Mouse (Mus musculus): ENCODE measurements around the gene Tpgs1. TPM values are rescaled to one million over a fixed set of nuclear protein-coding genes. Genes with fewer than 3 reads are reported as not detected.

Gene Tpgs1
- 57.6 and 63.1 TPM in 2 replicates for polyA plus RNA-seq (2016; fragmentation: Nextera tagmentation; extraction: Ambion mirVana)

DNA sequence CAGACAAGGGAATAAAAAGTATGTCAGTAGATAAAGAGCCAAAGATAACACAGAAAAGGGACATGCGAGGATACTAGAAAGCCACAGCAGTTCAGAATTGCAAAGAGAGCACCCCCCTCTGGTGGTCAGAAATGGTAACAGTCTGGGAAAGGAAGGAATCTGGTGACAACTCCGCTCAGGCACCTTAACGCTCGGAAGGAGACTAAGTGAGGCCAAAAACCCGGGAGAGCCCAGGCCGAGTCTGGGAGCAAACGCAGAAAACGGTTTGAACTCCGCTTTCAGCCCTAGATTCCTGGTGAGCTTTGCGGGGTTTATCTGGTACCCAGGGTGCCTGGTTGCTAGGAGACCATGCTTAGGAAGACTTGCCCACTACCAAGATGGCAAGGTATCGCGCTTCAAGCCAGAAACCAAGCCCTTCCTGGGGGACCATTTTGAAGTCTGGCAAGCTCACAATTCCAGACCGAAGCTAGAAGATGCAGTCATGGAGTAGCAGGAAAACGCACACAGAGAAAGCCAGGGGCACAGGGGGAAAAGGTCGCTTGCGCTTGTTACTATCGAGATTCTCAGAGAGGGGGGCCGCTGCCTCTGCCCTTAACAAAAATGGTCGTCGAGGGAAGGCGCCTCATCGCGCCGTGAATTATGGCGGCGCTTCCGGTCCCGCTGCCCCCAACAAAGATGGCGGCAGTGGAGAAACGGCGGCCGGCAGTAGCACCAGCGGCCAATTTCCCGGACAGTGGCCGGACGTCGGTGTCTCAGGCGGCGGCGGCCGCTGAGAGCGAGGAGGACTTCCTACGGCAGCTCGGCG is at the start of gene Tpgs1:
Gene Tpgs1 (plus strand): TSS at position 599 of the 805 bp plus-strand sequence.
- Histone ChIP-seq H3K27ac (peak within 1 kb of the TSS; percentile 96), H3K36me3 (peaks cover 15% of the 10 kb centered on the region; the same call in 1 of the 2 replicates), H3K4me2 (peak within 1 kb of the TSS; percentile 82), H3K9me3 (no peaks in the 10 kb centered on the region), H3K4me3 (replicated peaks) (peak within 1 kb of the TSS; percentile 88), H3K4me1 (replicated peaks) (peaks cover 17% of the 10 kb centered on the region), H3K27me3 (no peaks in the 10 kb centered on the region), H3K9ac (replicated peaks) (peak within 1 kb of the TSS; percentile 81)
- peak; percentile 76 for ATAC-seq (ENCODE audit: insufficient number of reproducible peaks, insufficient read depth, low FRiP score, low TSS enrichment, low read depth)
- under 1% methylated on average over 45 of the region's 45 CpGs for WGBS

DNA sequence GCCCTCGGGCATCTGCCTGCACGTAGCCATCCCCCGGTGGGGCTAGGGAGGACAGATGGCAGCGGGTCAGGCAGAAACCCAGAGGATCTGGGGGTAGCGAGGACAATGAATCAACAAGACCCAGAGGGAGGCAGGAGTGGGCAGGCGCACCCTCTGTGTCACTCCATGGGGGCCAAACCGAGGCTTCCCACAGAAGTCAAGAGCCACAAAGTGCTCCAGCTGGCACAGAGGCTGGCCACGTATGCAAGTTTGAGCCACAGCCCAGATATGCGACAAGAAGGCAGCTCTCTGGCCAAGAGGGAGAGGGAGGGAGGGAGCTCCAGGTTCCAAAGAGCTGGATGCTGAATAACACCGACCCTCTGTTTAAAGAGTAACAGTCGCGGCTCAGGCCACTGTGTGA is 45.2 kb upstream of the Tpgs1 start:
- no peak overlapping the region for H3K9ac ChIP-seq (replicated peaks)
- H3K4me1 ChIP-seq (replicated peaks) = no peaks in the 10 kb centered on the region
- no peaks in the 10 kb centered on the region for H3K9me3 ChIP-seq
- no peak for ATAC-seq (ENCODE audit: insufficient number of reproducible peaks, insufficient read depth, low FRiP score, low TSS enrichment, low read depth)
- WGBS = 71% methylated on average over 12 of the region's 12 CpGs
- no peaks in the 10 kb centered on the region for H3K36me3 ChIP-seq
- no peak overlapping the region for H3K4me2 ChIP-seq
- H3K27ac ChIP-seq = no peak overlapping the region
- H3K27me3 ChIP-seq = 0 out of 2 replicates have a peak, but pooled peaks cover 4% of the 10 kb centered on the region
- H3K4me3 ChIP-seq (replicated peaks) = no peak overlapping the region

DNA sequence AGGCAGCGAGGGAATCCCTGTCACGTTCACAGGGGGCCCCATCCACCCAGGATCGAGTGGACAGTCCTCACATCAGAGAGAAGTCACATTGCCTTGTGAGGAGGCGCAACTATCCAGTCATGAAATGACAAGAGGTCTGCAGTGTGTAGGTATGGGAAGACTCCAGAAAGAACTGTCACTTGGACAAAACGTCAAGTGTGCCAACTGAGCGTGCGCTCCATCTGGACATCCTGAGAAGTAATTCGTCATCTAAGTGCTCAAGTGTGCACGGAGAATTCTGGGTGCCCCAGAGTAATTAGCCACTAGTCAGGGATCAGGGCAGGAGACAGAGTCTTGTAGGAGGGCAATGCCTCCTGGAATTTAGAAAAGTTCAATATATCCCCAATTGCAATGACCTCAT is 43.8 kb upstream of the Tpgs1 start:
- Histone ChIP-seq H3K4me3 (replicated peaks) (no peak overlapping the region), H3K4me2 (no peak overlapping the region), H3K27ac (no peak overlapping the region), H3K27me3 (0 out of 2 replicates have a peak, but pooled peaks cover 4% of the 10 kb centered on the region), H3K36me3 (no peaks in the 10 kb centered on the region), H3K9ac (replicated peaks) (no peak overlapping the region), H3K4me1 (replicated peaks) (no peaks in the 10 kb centered on the region), H3K9me3 (no peaks in the 10 kb centered on the region)
- 80% methylated on average over 9 of the region's 9 CpGs for WGBS
- ATAC-seq (ENCODE audit: insufficient number of reproducible peaks, insufficient read depth, low FRiP score, low TSS enrichment, low read depth) = no peak

DNA sequence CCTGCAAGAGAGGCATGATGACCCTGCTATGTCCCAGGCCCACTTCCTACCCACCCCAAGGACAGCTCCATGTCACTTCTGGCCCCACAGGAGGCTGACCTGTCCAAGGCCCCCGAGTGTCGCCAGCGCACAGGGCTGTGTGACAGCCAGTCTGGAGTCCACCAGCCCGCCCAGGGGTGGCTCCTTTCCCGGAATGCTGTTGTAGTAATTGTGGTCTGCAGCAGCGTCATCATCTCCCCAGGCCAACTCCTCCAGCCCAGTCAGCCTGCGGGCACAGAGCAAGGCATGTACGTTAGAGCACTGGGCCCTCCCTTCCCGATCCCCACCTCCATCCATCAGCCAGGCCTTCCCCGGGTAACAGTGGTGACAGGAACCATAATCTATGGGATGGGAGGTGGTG is 43.0 kb upstream of the Tpgs1 start:
- no peaks in the 10 kb centered on the region for H3K36me3 ChIP-seq
- H3K27ac ChIP-seq = no peak overlapping the region
- no peaks in the 10 kb centered on the region for H3K9me3 ChIP-seq
- no peaks in the 10 kb centered on the region for H3K4me1 ChIP-seq (replicated peaks)
- WGBS = 82% methylated on average over 10 of the region's 10 CpGs
- no peak overlapping the region for H3K4me3 ChIP-seq (replicated peaks)
- ATAC-seq (ENCODE audit: insufficient number of reproducible peaks, insufficient read depth, low FRiP score, low TSS enrichment, low read depth) = no peak
- H3K27me3 ChIP-seq = 0 out of 2 replicates have a peak, but pooled peaks cover 4% of the 10 kb centered on the region
- no peak overlapping the region for H3K4me2 ChIP-seq
- no peak overlapping the region for H3K9ac ChIP-seq (replicated peaks)

DNA sequence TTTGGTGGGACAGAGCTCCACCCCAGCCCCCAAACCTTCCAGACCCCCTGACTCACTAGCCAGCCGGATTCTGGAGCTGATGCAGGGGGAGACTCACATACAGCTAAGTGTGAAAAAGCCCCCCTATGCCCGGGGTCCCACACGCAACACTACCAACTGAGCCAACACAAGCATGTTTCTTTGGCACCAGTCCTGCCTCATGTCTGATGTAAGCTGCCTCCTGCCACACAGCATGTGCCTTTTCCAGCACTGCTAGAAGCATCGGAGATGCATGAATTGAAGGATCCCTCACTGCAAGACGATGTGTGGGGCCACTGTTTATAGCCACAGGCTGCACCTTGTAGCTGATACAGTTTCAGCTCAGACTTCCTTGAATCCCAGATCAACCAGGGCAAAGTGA is 40.8 kb upstream of the Tpgs1 start:
- Histone ChIP-seq H3K9me3 (no peaks in the 10 kb centered on the region), H3K4me2 (no peak overlapping the region), H3K4me1 (replicated peaks) (no peaks in the 10 kb centered on the region), H3K4me3 (replicated peaks) (no peak overlapping the region), H3K27ac (no peak overlapping the region), H3K9ac (replicated peaks) (no peak overlapping the region), H3K36me3 (no peaks in the 10 kb centered on the region), H3K27me3 (0 out of 2 replicates have a peak, but pooled peaks cover 4% of the 10 kb centered on the region)
- ATAC-seq (ENCODE audit: insufficient number of reproducible peaks, insufficient read depth, low FRiP score, low TSS enrichment, low read depth) = no peak
- 87% methylated on average over 5 of the region's 5 CpGs for WGBS

DNA sequence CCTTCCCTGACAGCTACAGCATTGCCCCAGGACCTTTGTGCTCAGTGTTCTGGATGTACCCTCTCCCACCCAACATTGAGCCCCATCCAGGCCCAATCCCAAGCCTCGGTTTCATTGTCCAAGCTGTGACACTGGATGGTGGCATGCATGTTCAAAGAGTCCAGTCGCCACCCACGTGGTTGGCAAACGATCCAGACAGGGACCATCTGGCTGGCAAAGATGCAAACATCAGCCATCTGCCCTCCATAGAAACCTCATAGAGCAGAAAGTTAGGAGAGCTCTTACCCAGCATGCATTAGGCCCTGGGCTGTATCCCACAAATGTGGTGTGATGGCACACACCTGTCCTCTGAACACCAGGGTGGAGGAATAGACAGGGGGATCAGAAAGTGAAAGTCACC is 37.7 kb upstream of the Tpgs1 start:
- 0 out of 2 replicates have a peak, but pooled peaks cover 2% of the 10 kb centered on the region for H3K9me3 ChIP-seq
- no peak overlapping the region for H3K4me3 ChIP-seq (replicated peaks)
- 85% methylated on average over 4 of the region's 4 CpGs for WGBS
- no peak overlapping the region for H3K27ac ChIP-seq
- H3K4me1 ChIP-seq (replicated peaks) = no peaks in the 10 kb centered on the region
- no peak for ATAC-seq (ENCODE audit: insufficient number of reproducible peaks, insufficient read depth, low FRiP score, low TSS enrichment, low read depth)
- H3K9ac ChIP-seq (replicated peaks) = no peak overlapping the region
- no peaks in the 10 kb centered on the region for H3K36me3 ChIP-seq
- peaks cover 5% of the 10 kb centered on the region; the same call in 1 of the 2 replicates for H3K27me3 ChIP-seq
- no peak overlapping the region for H3K4me2 ChIP-seq

DNA sequence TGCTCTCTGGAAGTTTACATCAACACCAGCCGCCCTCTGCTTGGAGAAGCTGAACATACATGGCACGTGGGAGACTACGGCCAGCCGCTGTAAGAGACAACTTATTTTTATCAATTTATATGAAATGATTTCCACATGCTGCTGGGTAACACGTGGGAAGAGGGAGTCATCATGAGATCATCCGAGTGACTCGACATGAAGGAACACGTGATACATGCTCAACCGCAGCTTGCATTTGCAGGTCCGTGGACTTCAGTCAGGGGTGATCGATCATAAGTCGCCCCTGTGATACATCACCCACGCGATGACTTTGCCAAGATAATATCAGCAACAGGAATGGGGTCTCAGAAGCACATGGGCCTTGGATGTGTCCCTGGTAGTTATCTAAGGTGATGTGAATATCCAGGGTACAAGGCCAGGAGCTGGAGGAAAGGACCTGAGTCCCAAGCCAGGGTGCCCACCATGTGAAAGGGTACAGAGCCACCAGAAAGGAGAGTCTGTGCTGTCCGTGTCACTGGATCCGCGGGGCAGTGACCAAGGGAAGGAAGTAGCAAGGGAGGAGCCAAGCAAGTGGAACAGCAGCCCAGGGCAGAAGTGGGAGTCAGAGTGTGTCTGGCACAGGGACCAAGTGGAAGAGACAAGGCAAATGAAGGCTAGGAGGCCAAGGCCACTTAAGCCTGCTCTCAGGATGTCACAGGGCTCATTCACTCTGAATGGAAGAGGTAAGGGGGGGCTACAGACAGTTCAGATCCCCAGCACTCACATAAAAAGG is 36.0 kb upstream of the Tpgs1 start:
- H3K4me3 ChIP-seq (replicated peaks) = no peak overlapping the region
- H3K4me1 ChIP-seq (replicated peaks) = peaks cover 11% of the 10 kb centered on the region
- H3K27me3 ChIP-seq = peaks cover 18% of the 10 kb centered on the region
- WGBS = 85% methylated on average over 17 of the region's 17 CpGs
- no peak overlapping the region for H3K27ac ChIP-seq
- H3K9me3 ChIP-seq = 0 out of 2 replicates have a peak, but pooled peaks cover 2% of the 10 kb centered on the region
- no peak overlapping the region for H3K4me2 ChIP-seq
- no peak for ATAC-seq (ENCODE audit: insufficient number of reproducible peaks, insufficient read depth, low FRiP score, low TSS enrichment, low read depth)
- H3K36me3 ChIP-seq = no peaks in the 10 kb centered on the region
- H3K9ac ChIP-seq (replicated peaks) = no peak overlapping the region

DNA sequence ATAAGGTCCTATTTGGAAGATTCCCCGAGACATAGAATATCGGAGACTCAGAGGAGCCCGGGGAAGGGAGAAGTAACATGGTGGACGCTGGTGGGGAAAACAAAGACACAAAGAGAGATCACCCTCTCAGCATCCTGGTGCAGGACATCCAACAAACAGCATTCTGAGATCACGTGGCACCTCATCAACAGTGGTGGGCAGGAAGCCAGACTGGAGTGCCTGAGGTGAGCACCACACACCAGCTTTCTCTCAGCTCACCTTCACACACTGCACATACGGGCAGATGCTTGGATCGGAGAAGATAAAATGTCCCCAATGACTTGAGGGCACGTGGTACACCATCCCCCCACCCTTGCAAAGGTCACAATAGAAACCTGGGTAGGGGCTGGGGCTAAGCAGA is 32.9 kb upstream of the Tpgs1 start:
- 84% methylated on average over 8 of the region's 8 CpGs for WGBS
- Histone ChIP-seq H3K9ac (replicated peaks) (no peak overlapping the region), H3K27me3 (peaks cover 45% of the 10 kb centered on the region), H3K36me3 (no peaks in the 10 kb centered on the region), H3K4me1 (replicated peaks) (peaks cover 28% of the 10 kb centered on the region), H3K4me2 (peak overlapping the region; percentile 90; the same call in 1 of the 2 replicates), H3K4me3 (replicated peaks) (no peak overlapping the region; the same call in 1 of the 2 replicates), H3K9me3 (0 out of 2 replicates have a peak, but pooled peaks cover 2% of the 10 kb centered on the region), H3K27ac (no peak overlapping the region)
- ATAC-seq (ENCODE audit: insufficient number of reproducible peaks, insufficient read depth, low FRiP score, low TSS enrichment, low read depth) = no peak

DNA sequence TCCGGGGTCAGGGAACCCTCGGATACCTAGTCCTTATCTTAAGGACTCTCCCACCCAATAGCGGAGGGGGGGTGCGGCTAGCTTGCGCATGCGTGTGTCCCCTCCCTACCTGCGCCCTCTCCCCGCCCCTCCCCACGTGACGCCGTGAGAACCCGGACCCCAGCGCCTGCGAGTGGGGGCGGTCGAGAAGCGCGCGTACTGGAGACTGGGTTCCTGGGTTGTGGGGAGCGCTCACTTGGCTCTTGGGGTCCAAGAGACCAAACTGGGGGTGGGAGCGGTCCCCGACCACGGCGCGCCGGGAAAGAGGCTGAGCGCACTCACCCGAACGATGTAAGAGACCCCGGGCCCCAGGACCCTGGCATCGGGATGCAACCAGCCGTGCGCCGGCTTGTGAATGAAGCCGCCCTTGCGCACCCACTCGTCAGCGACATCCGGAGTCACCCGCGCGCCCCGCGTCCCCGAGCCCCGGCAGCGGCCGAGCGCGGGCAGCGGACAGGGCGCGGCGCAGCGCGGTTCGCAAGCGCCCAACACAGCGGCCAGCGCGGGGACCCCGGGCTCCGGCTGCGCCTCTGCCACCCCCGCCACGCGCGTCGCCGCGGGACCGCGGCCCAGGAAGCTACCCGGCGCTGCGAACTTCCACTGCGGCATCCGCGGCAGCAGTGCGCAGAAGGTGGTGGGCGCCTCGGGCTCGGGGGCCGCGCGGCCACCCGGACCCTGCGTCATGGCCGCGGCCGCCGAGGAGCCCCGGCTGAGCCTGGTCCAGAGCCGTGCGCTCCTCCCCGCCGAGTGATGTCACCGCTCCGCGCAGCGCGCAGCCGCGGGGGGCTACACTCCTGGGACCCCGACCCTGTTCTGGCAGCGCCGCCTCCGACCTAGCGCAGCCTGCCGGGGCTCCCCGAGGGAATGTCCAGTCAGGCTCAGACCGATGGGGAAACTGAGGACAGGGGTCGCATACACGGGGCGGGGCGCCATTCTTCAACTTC is 31.8 kb upstream of the Tpgs1 start, which contains the start of gene Shc2:
Gene Shc2 (minus strand): TSS at position 791 of the 983 bp plus-strand sequence.
- under 1% methylated on average over 113 of the region's 116 CpGs for WGBS
- H3K27me3 ChIP-seq = peaks cover 45% of the 10 kb centered on the region
- peak; percentile 67 for ATAC-seq (ENCODE audit: insufficient number of reproducible peaks, insufficient read depth, low FRiP score, low TSS enrichment, low read depth)

DNA sequence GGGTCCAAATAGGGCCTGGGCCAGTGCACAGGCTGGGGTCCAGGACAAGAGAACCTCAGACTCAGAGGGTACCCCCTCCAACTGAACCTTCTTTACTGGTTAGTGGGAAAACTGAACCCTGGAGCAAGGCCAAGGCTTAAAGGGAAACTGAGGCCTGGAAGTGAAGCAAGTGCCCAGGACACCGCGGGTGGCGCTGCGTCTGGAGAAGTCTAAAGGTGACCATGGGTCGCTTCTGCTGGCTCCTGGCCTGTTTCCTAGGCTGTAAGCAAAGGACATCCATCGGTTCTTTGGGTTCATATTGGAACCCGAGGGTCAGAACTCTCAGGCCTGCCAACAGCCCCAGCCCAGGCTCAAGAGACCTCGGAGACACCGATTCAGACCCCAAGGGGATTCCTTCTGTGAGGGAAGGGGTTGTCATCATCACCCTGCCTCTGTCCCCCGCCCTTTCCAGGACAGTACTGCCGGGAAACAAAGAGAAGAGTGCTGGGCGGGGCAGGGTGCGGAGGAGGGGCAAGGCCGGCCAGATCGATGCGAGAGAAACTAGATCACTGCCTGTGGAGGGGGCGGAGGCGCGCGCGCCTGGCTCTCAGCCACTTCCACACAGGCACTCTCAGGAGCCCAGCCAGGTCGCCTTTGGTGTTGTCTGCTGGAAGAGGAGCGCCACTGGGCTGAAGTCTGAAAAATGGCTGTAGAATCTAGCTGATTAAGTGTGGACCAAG is 30.5 kb upstream of the Tpgs1 start:
- H3K27ac ChIP-seq = no peak overlapping the region
- peaks cover 45% of the 10 kb centered on the region for H3K27me3 ChIP-seq
- WGBS = 5% methylated on average over 23 of the region's 23 CpGs
- H3K4me1 ChIP-seq (replicated peaks) = peaks cover 28% of the 10 kb centered on the region
- peak overlapping the region; percentile 83 for H3K4me3 ChIP-seq (replicated peaks)
- no peak for ATAC-seq (ENCODE audit: insufficient number of reproducible peaks, insufficient read depth, low FRiP score, low TSS enrichment, low read depth)
- peak overlapping the region; percentile 90 for H3K4me2 ChIP-seq
- no peaks in the 10 kb centered on the region for H3K36me3 ChIP-seq
- H3K9me3 ChIP-seq = 0 out of 2 replicates have a peak, but pooled peaks cover 2% of the 10 kb centered on the region
- no peak overlapping the region; the same call in 1 of the 2 replicates for H3K9ac ChIP-seq (replicated peaks)

More for the DNA sequence above, 31.8 kb upstream of the Tpgs1 start, which contains the start of gene Shc2:
- peak within 1 kb of the TSS; percentile 83 for H3K9ac ChIP-seq (replicated peaks)
- H3K36me3 ChIP-seq = no peaks in the 10 kb centered on the region
- H3K4me2 ChIP-seq = peak within 1 kb of the TSS; percentile 90
- peak within 1 kb of the TSS; percentile 83 for H3K4me3 ChIP-seq (replicated peaks)
- peak within 1 kb of the TSS; percentile 66; the same call in 1 of the 2 replicates for H3K27ac ChIP-seq
- 0 out of 2 replicates have a peak, but pooled peaks cover 2% of the 10 kb centered on the region for H3K9me3 ChIP-seq
- H3K4me1 ChIP-seq (replicated peaks) = peaks cover 28% of the 10 kb centered on the region
